Mouse (Mus musculus): ENCODE results near the gene Manf. TPM values are rescaled to one million over a fixed set of nuclear protein-coding genes. Genes with fewer than 3 reads are reported as not detected.

The Manf gene
- polyA plus RNA-seq, 1 experiment from 2014 or later, result 162 TPM

Other genes with a start within 250 kb of the Manf start
- 11.7 and 13.9 TPM in 2 replicates for gene Grm2, start 235.9 kb downstream of the Manf start, polyA plus RNA-seq (2014; fragmentation: Nextera tagmentation; extraction: Ambion mirVana)
- gene Tex264, start 206.1 kb downstream of the Manf start, polyA plus RNA-seq (2014; fragmentation: Nextera tagmentation; extraction: Ambion mirVana), result 48.3 and 53.6 TPM in 2 replicates
- gene Rad54l2, start 102.8 kb downstream of the Manf start, polyA plus RNA-seq (2014; fragmentation: Nextera tagmentation; extraction: Ambion mirVana), result 6.0 and 8.7 TPM in 2 replicates
- gene Dcaf1, start 70.1 kb downstream of the Manf start, polyA plus RNA-seq (2014; fragmentation: Nextera tagmentation; extraction: Ambion mirVana), result 17.1 and 22.3 TPM in 2 replicates
- 28.7 and 30.1 TPM in 2 replicates for gene Rbm15b, start 4.6 kb downstream of the Manf start, polyA plus RNA-seq (2014; fragmentation: Nextera tagmentation; extraction: Ambion mirVana)

Data from midbrain, embryonic 14.5 days (tissue).